Mouse (Mus musculus): Measurements from ENCODE around the gene Tfeb. TPM values are rescaled to one million over a fixed set of nuclear protein-coding genes. Genes with fewer than 3 reads are reported as not detected.

Tfeb gene
- total and polyA plus RNA-seq, 3 experiments = 16.4 to 22.8 TPM; not detected in 1

DNA sequence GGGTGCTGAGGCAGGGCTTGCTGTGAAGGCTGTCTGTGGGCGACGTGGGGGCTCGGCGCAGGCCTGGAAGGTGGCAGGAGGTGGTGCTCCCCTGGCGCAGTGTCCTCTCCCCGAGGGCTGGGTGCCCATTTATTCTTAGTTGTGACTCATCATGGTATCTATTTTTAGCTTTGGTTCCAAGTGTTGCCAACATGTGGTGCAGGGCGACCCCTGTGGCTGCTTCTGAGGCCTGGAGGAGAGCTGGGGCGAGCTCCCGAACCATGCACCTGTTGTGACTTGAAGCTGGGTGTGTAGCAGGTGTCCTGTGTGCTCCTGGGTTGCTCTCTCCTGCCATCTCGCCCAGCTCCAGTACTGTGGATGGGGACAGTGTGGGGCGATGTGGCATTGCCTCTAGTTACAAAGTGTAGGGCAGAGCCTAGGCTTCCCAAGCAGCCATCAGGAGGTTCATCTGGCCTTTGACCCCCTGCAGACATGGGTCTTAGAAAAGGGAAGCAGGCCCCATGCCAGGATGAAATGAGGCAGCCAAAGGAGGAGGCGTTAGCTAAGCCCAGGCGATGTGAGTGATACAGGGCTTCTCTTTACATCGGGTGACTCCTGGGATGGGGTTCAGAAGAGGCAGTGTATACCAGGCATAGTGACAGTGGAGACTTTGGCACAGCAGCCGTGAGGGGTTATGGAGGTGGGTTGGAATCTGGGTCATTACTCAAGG, 23.0 kb downstream of the Tfeb start:
- no peaks in the 10 kb centered on the region for H3K36me3 ChIP-seq (ENCODE audit: control insufficient read depth in 1 of 2, insufficient read depth in 2 of 2, low read length in 2 of 2)
- no peaks in the 10 kb centered on the region for H3K9me3 ChIP-seq (replicated peaks; ENCODE audit: insufficient read depth, low read length)
- no peak overlapping the region for H3K4me3 ChIP-seq (ENCODE audit: control insufficient read depth in 1 of 2, insufficient read depth in 1 of 2, low read depth in 2 of 2, low read length in 2 of 2)
- H3K27ac ChIP-seq (ENCODE audit: control insufficient read depth, low read depth, low read length) = no peak overlapping the region
- H3K9ac ChIP-seq (ENCODE audit: control insufficient read depth, low read depth, low read length, poor library complexity, severe bottlenecking) = no peak overlapping the region
- H3K79me2 ChIP-seq (ENCODE audit: control insufficient read depth, insufficient read depth, low read length, poor library complexity) = no peaks in the 10 kb centered on the region
- TF ChIP-seq ZMIZ1 (IDR thresholded peaks at IDR 0.05; ENCODE audit: low read depth, low read length) = no peak
- TF ChIP-seq RAD21 (IDR thresholded peaks at IDR 0.05; ENCODE audit: low read depth, low read length) = no peak
- TF ChIP-seq USF2 (IDR thresholded peaks at IDR 0.05; ENCODE audit: borderline replicate concordance in 1 of 2, insufficient read depth in 1 of 2, low read depth in 1 of 2, low read length in 2 of 2) = no peak
- TF ChIP-seq ZNF384 (IDR thresholded peaks at IDR 0.05; ENCODE audit: low read depth, low read length) = no peak
- no peak for TF ChIP-seq SMC3 (IDR thresholded peaks at IDR 0.05; ENCODE audit: low read depth, low read length)
- no peak for TF ChIP-seq TBP (IDR thresholded peaks at IDR 0.05; ENCODE audit: low read depth, low read length)
- TF ChIP-seq CHD1 (IDR thresholded peaks at IDR 0.05; ENCODE audit: low read depth, low read length) = no peak
- no peak for TF ChIP-seq MEF2A (IDR thresholded peaks at IDR 0.05; ENCODE audit: extremely low read depth, insufficient replicate concordance, low read depth, low read length, poor library complexity, severe bottlenecking)
- TF ChIP-seq ZC3H11A (IDR thresholded peaks at IDR 0.05; ENCODE audit: low read depth, low read length) = no peak
- TF ChIP-seq POLR2A (IDR thresholded peaks at IDR 0.05; ENCODE audit: control insufficient read depth in 1 of 2, insufficient read depth in 1 of 2, low read depth in 1 of 2, low read length in 2 of 2, poor library complexity in 1 of 2) = no peak
- TF ChIP-seq CTCF (IDR thresholded peaks at IDR 0.05 in 2 of 3, conservative IDR thresholded peaks at IDR 0.05 in 1 of 3; ENCODE audit: control insufficient read depth in 1 of 3, insufficient read depth in 1 of 3, low read depth in 2 of 3, low read length in 3 of 3, poor library complexity in 1 of 3, severe bottlenecking in 1 of 3) = no peak; a peak in 1 of 6 replicates
- no peak for TF ChIP-seq ZKSCAN1 (IDR thresholded peaks at IDR 0.05; ENCODE audit: low read depth, low read length)
- TF ChIP-seq HCFC1 (IDR thresholded peaks at IDR 0.05; ENCODE audit: low read depth, low read length) = no peak
- TF ChIP-seq TAL1 (IDR thresholded peaks at IDR 0.05; ENCODE audit: low read length) = no peak
- no peak for TF ChIP-seq MAFK (IDR thresholded peaks at IDR 0.05; ENCODE audit: borderline replicate concordance, low read depth, low read length)
- no peak for TF ChIP-seq MAX (IDR thresholded peaks at IDR 0.05; ENCODE audit: low read length)
- TF ChIP-seq MYB (IDR thresholded peaks at IDR 0.05; ENCODE audit: low read depth, low read length) = no peak
- TF ChIP-seq ETS1 (IDR thresholded peaks at IDR 0.05; ENCODE audit: low read depth, low read length) = no peak
- TF ChIP-seq USF1 (IDR thresholded peaks at IDR 0.05; ENCODE audit: low read depth, low read length) = no peak
- no peak for TF ChIP-seq EP300 (IDR thresholded peaks at IDR 0.05; ENCODE audit: low read depth in 1 of 2, low read length in 2 of 2)
- H3K4me1 ChIP-seq (ENCODE audit: control insufficient read depth in 1 of 2, insufficient read depth in 2 of 2, low read length in 2 of 2) = peaks cover 0 to 9% of the 10 kb centered on the region in 2 experiments; a peak in 2 of 4 replicates
- no peak for DNase-seq (ENCODE audit: low read depth, low spot score)
- H3K27me3 ChIP-seq (ENCODE audit: control insufficient read depth in 1 of 2, insufficient read depth in 2 of 2, low read length in 2 of 2) = no peaks in the 10 kb centered on the region

DNA sequence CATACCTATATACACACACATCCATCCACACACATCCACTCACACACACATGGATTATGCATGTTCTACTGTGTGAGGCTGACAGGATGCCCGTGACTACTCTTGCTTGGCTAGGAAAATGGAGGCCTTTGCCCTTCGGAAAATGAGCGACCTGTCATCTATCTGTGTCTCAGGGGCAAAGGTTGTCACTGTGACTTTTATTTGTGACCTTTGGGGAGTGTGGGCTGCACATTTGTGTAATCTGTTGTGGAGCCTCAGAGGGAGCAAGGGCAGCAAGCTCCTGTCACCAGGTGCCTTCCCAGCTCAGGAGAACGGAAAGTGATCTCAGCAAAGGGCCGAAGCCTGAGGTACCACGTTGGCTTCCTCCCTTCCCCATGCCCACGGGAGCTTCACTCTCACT, 25.2 kb downstream of the Tfeb start:
- H3K4me1 ChIP-seq (ENCODE audit: control insufficient read depth in 1 of 2, insufficient read depth in 2 of 2, low read length in 2 of 2) = peaks cover 9 to 20% of the 10 kb centered on the region in 2 experiments
- DNase-seq (ENCODE audit: low read depth, low spot score) = no peak
- peaks cover 0 to 8% of the 10 kb centered on the region in 2 experiments; a peak in 2 of 4 replicates for H3K36me3 ChIP-seq (ENCODE audit: control insufficient read depth in 1 of 2, insufficient read depth in 2 of 2, low read length in 2 of 2)
- no peak overlapping the region for H3K4me3 ChIP-seq (ENCODE audit: control insufficient read depth in 1 of 2, insufficient read depth in 1 of 2, low read depth in 2 of 2, low read length in 2 of 2)
- no peak overlapping the region for H3K9ac ChIP-seq (ENCODE audit: control insufficient read depth, low read depth, low read length, poor library complexity, severe bottlenecking)
- H3K9me3 ChIP-seq (replicated peaks; ENCODE audit: insufficient read depth, low read length) = no peaks in the 10 kb centered on the region
- no peak overlapping the region for H3K27ac ChIP-seq (ENCODE audit: control insufficient read depth, low read depth, low read length)
- no peaks in the 10 kb centered on the region for H3K79me2 ChIP-seq (ENCODE audit: control insufficient read depth, insufficient read depth, low read length, poor library complexity)
- H3K27me3 ChIP-seq (ENCODE audit: control insufficient read depth in 1 of 2, insufficient read depth in 2 of 2, low read length in 2 of 2) = no peaks in the 10 kb centered on the region
- TF ChIP-seq CTCF (IDR thresholded peaks at IDR 0.05 in 2 of 3, conservative IDR thresholded peaks at IDR 0.05 in 1 of 3; ENCODE audit: control insufficient read depth in 1 of 3, insufficient read depth in 1 of 3, low read depth in 2 of 3, low read length in 3 of 3, poor library complexity in 1 of 3, severe bottlenecking in 1 of 3) (no peak), NRF1 (IDR thresholded peaks at IDR 0.05; ENCODE audit: insufficient read depth, low read depth, low read length, poor library complexity, severe bottlenecking) (no peak), CHD1 (IDR thresholded peaks at IDR 0.05; ENCODE audit: low read depth, low read length) (no peak), USF1 (IDR thresholded peaks at IDR 0.05; ENCODE audit: low read depth, low read length) (no peak), NELFE (IDR thresholded peaks at IDR 0.05; ENCODE audit: low read depth, low read length) (no peak), MYC (IDR thresholded peaks at IDR 0.05; ENCODE audit: low read depth, low read length) (no peak), RCOR1 (IDR thresholded peaks at IDR 0.05; ENCODE audit: low read depth, low read length) (no peak), KAT2A (conservative IDR thresholded peaks at IDR 0.05; ENCODE audit: low read depth, low read length) (no peak), ZNF384 (IDR thresholded peaks at IDR 0.05; ENCODE audit: low read depth, low read length) (no peak), BHLHE40 (IDR thresholded peaks at IDR 0.05; ENCODE audit: borderline replicate concordance, low read depth, low read length) (no peak), JUND (IDR thresholded peaks at IDR 0.05; ENCODE audit: low read depth, low read length) (no peak), TCF12 (IDR thresholded peaks at IDR 0.05; ENCODE audit: low read depth, low read length) (no peak), ZKSCAN1 (IDR thresholded peaks at IDR 0.05; ENCODE audit: low read depth, low read length) (no peak), GATA1 (IDR thresholded peaks at IDR 0.05; ENCODE audit: low read depth, low read length) (no peak), ZC3H11A (IDR thresholded peaks at IDR 0.05; ENCODE audit: low read depth, low read length) (no peak), MXI1 (IDR thresholded peaks at IDR 0.05; ENCODE audit: low read depth, low read length) (no peak)
